Mouse (Mus musculus) lung, embryonic 15.5 days (tissue): ENCODE measurements around the gene Vmn1r220. TPM values are rescaled to one million over a fixed set of nuclear protein-coding genes. Genes with fewer than 3 reads are reported as not detected.
"Not testable (repeated sequence)": the region's sequence is repeated elsewhere in the genome, so short reads cannot be mapped to it uniquely, and the experiment has no call there.

Experiments
- ATAC-seq: fragments of 200-750 bp; cut with Nextera tagmentation; 2 replicates; pipeline ENCODE4 v1.8.0; 2017; ENCODE audit warnings: moderate number of reproducible peaks, borderline replicate concordance; ENCODE audit not compliant: low FRiP score, low TSS enrichment; ENCODE audit errors: extremely low read depth
- H3K27ac ChIP-seq: fragments of 300-500 bp; sonication (generic); 2 replicates; pipeline ENCODE4 v1.5.1; 2015; ENCODE audit warnings: moderate library complexity, mild to moderate bottlenecking, inconsistent platforms
- H3K27me3 ChIP-seq: fragments of 300-500 bp; sonication (generic); 2 replicates; pipeline ENCODE4 v1.6.1; 2015; ENCODE audit warnings: inconsistent platforms
- H3K36me3 ChIP-seq: fragments of 300-500 bp; sonication (generic); 2 replicates; pipeline ENCODE4 v1.6.1; 2015; ENCODE audit warnings: inconsistent platforms
- H3K4me1 ChIP-seq: fragments of 300-500 bp; sonication (generic); 2 replicates; pipeline ENCODE4 v1.6.1; 2015; ENCODE audit warnings: inconsistent platforms
- H3K4me2 ChIP-seq: fragments of 300-500 bp; sonication (generic); 2 replicates; pipeline ENCODE4 v1.6.1; 2015; ENCODE audit warnings: inconsistent platforms, mild to moderate bottlenecking, moderate library complexity
- H3K4me3 ChIP-seq: fragments of 300-500 bp; sonication (generic); 2 replicates; pipeline ENCODE4 v1.5.1; 2015; ENCODE audit warnings: mild to moderate bottlenecking, inconsistent platforms
- H3K9ac ChIP-seq: fragments of 300-500 bp; sonication (generic); 2 replicates; pipeline ENCODE4 v1.6.1; 2015; ENCODE audit warnings: inconsistent platforms
- H3K9me3 ChIP-seq: fragments of 300-500 bp; sonication (generic); 2 replicates; pipeline ENCODE4 v1.6.1; 2016; ENCODE audit warnings: inconsistent platforms
- WGBS: fragments of 180-500 bp; shearing (Covaris S2); methylation state at CpG from one replicate; pipeline ENCODE4 v1.1.7; 2015; 5-methylcytosine and 5-hydroxymethylcytosine counted together
- polyA plus RNA-seq: library from polyadenylated mRNA; unstranded; fragments of >200 nt; fragmentation: Nextera tagmentation; extraction: Ambion mirVana; gene quantifications from 2 replicates; pipeline ENCODE4 v1.2.1, GENCODE M21; 2015

Gene Vmn1r220
- polyA plus RNA-seq, result not detected in 2 replicates

DNA sequence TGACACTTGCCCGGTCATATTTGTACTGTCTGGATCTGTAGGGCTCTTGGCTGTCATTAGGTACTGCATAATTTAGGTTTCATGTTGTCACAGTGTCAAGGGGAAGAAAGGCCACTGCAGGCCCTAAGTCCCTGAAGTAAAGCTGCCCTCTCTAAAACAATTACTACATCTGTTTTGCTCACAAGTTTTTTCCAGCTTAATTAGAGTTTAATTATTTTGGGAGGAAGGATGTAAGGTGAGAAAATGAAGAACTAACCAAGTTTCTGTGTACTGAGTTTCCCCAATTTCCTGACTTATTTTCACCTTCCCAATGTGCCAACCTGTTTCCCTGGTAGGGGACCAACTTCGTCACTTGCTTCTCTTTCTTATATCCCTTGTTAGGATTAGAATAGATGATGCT is at the start of gene Vmn1r220:
Gene Vmn1r220 (minus strand): TSS at position 101 of the 400 bp plus-strand sequence.
- Histone ChIP-seq H3K4me1 (no peaks in the 10 kb centered on the region), H3K4me3 (no peak within 1 kb of the TSS), H3K9me3 (no peaks in the 10 kb centered on the region), H3K27ac (no peak within 1 kb of the TSS), H3K9ac (no peak within 1 kb of the TSS), H3K27me3 (no peaks in the 10 kb centered on the region), H3K36me3 (no peaks in the 10 kb centered on the region), H3K4me2 (no peak within 1 kb of the TSS)
- no peak for ATAC-seq
- WGBS, result 84% methylated on average over 2 of the region's 2 CpGs

DNA sequence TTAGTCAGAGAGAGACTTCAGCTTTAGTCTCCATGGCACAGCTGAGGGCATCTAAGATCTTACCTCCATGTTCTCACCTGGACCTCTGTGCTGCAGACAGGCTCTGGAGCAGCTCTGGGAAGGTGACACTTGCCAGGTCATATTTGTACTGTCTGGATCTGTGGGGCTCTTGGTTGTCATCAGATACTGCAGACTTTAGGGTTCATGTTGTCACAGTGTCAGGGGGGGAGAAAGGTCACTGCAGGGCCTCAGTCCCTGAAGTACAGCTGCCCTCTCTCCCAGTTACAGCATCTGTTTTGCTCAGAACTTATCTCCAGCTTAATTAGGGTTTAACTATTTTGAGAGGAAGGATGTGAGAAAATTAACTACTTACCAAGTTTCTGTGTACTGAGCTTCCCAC is 48.1 kb upstream of the Vmn1r220 start, which contains the start of gene Vmn1r222:
Gene Vmn1r222 (minus strand): TSS at position 101 of the 400 bp plus-strand sequence.
- H3K27ac ChIP-seq, ATAC-seq, H3K4me2 ChIP-seq, H3K27me3 ChIP-seq, H3K4me3 ChIP-seq, H3K9me3 ChIP-seq, H3K4me1 ChIP-seq, H3K36me3 ChIP-seq, H3K9ac ChIP-seq: not testable (repeated sequence)

DNA sequence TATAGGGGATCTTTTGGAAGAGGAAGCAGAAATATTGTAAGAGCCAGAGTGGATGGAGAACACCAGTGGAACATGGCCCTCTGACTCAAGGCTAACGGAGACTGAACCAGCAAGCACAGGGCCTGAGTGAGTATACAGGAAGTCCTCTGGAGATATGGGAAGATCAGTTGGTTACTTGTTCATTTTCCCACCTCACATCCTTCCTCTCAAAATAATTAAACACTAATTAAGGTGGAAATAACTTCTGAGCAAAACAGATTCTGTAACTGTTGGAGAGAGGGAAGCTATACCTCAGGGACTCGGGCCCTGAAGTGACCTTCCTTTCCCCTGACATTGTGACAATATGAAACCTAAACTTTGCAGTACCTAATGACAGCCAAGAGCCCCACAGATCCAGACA is 26.1 kb upstream of the Vmn1r220 start, which contains the start of gene Vmn1r221:
Gene Vmn1r221 (plus strand): TSS at position 301 of the 400 bp plus-strand sequence.
- not testable (repeated sequence) for H3K9me3 ChIP-seq, H3K9ac ChIP-seq, ATAC-seq, H3K4me1 ChIP-seq, H3K36me3 ChIP-seq, H3K27me3 ChIP-seq, H3K27ac ChIP-seq, H3K4me3 ChIP-seq, H3K4me2 ChIP-seq
- WGBS, result 80% methylated on average over 2 of the region's 2 CpGs

DNA sequence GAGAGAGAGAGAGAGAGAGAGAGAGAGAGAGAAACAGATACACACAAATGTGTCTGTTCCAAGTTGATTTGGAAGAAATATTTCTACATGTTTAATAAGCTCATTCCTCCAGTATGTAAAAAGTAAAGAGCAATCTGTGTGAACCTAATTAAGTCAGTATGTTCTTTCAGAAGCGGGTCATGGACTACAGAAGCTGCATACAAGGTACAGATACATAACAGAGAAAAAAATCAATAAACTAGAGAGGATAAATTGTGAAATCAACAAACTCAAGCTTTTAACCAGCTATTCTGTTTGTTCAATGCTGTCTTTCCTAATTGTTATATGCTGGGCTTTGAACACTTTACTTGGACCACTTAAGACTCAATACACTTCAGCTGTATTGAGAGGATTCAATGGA is 16.1 kb upstream of the Vmn1r220 start:
- not testable (repeated sequence) for H3K4me2 ChIP-seq, H3K4me3 ChIP-seq, H3K9me3 ChIP-seq, H3K27ac ChIP-seq, ATAC-seq, H3K9ac ChIP-seq, H3K36me3 ChIP-seq, H3K27me3 ChIP-seq, H3K4me1 ChIP-seq
- 68% methylated on average over 1 of the region's 1 CpGs for WGBS

DNA sequence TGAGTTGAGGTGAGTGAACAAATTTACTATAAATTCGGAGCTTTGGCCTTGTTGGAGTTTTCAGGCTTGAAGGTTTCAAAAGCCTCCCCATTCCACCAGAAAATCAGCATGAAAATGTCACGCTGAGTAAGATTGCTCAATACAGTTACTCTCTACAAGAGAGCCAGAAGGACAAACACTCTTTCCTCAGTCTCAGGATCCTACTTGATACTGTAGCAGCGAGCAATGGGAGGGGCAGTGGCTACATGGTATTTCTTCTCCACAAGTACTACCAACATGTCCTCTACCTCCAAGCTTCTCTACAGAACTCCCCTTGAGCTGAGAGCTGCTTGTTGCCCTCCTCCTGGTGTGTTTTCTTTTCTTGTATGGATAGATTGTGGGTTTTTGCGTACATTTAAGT is 21.3 kb downstream of the Vmn1r220 start:
- not testable (repeated sequence) for H3K4me2 ChIP-seq, H3K9ac ChIP-seq, H3K27ac ChIP-seq, H3K9me3 ChIP-seq, H3K4me1 ChIP-seq, H3K27me3 ChIP-seq, H3K36me3 ChIP-seq, H3K4me3 ChIP-seq, ATAC-seq
- 67% methylated on average over 4 of the region's 4 CpGs for WGBS

DNA sequence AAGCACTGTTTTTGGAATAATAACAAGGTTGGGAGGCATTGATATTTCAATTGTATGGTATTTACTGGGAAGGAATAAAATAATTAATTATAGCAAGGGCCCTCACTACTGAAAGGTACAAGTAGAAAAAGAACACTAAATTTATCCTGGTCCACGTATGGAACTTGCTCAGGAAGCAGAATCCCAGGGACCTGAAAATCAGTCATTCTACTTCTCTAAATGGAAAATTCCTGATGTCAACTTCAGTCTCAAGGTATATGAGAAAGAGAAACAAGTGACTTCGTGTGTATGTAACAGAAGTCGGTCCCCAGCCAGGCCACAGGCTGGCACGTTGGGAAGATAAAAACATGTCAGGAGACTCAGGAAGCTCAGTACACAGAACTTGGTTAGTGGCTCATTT is 28.8 kb downstream of the Vmn1r220 start, which contains the start of gene Vmn1r219:
Gene Vmn1r219 (plus strand): TSS at position 301 of the 400 bp plus-strand sequence.
- Histone ChIP-seq H3K9ac (no peak within 1 kb of the TSS), H3K4me2 (no peak within 1 kb of the TSS), H3K9me3 (no peaks in the 10 kb centered on the region), H3K36me3 (no peaks in the 10 kb centered on the region), H3K27me3 (no peaks in the 10 kb centered on the region), H3K4me3 (no peak within 1 kb of the TSS), H3K27ac (no peak within 1 kb of the TSS), H3K4me1 (no peaks in the 10 kb centered on the region)
- ATAC-seq, result no peak
- 62% methylated on average over 4 of the region's 4 CpGs for WGBS

DNA sequence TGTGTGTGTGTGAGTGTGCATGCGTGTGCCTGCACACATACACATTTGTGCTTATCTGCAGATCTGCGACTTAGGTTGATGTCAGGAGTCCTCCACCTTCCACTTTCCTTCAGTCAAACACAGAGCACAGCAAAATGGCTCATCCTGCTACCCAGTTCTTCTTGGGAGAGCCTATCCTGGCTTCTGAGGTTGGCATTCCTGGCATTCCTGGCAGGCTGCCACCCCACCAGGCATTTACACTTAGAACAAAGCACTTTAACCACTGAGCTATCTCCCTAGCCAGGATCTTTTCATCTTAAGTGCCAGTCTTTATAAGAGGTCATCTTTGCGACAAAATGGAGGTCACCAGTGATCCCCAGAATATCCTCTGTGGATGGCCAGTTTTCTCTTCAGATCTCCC is 29.9 kb downstream of the Vmn1r220 start:
- WGBS, result 70% methylated on average over 2 of the region's 3 CpGs
- Histone ChIP-seq H3K9ac (no peak overlapping the region), H3K27me3 (no peaks in the 10 kb centered on the region), H3K9me3 (no peaks in the 10 kb centered on the region), H3K4me3 (no peak overlapping the region), H3K4me2 (no peak overlapping the region), H3K36me3 (no peaks in the 10 kb centered on the region), H3K27ac (no peak overlapping the region), H3K4me1 (no peaks in the 10 kb centered on the region)
- ATAC-seq, result no peak

DNA sequence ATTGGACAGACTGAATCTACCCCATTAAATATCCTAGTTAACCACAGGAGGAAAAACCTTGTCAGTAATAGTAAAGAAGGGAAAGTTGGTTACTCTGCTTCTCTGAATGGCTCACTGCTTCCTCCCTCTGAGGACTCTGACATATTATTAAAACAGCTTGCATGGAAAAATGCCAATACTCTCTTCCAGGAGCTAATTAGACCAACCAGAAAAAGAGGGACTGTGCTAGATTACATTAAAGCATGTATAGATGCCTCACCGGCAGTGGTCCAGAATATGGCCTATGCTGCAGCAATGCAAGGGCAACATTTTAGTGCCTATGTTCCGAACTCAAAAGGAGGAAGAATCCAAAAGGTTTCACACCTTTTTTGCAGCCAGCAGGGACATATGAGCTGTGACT is 48.9 kb downstream of the Vmn1r220 start:
- H3K9ac ChIP-seq, result no peak overlapping the region
- H3K4me3 ChIP-seq, result no peak overlapping the region
- WGBS, result 74% methylated on average over 2 of the region's 2 CpGs
- no peaks in the 10 kb centered on the region for H3K9me3 ChIP-seq
- H3K27ac ChIP-seq, result no peak overlapping the region
- no peaks in the 10 kb centered on the region for H3K27me3 ChIP-seq
- no peaks in the 10 kb centered on the region for H3K4me1 ChIP-seq
- no peaks in the 10 kb centered on the region for H3K36me3 ChIP-seq
- H3K4me2 ChIP-seq, result no peak overlapping the region
- no peak for ATAC-seq

DNA sequence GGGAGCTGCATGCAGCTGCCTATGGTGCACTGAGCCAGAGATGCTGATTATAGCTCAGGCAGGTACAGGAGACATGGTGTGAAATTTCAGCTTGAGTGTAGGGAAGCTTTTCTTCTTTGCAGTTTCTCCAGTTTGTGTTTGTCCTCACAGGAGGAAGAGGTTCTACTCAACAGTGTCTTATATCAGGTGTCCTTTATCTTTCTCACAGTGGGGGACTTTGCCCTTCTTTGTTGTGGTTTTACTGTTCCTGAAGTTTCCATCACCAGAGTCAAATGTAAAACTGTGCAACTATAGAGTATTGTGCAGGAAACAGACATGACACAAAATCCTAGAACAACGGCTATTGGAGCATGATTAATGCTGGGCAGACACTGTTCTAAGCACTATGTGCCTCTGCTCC is 54.3 kb downstream of the Vmn1r220 start:
- 87% methylated on average over 1 of the region's 1 CpGs for WGBS
- H3K4me1 ChIP-seq, result no peaks in the 10 kb centered on the region
- H3K9me3 ChIP-seq, result no peaks in the 10 kb centered on the region
- no peak for ATAC-seq
- H3K9ac ChIP-seq, result no peak overlapping the region
- H3K36me3 ChIP-seq, result no peaks in the 10 kb centered on the region
- no peaks in the 10 kb centered on the region for H3K27me3 ChIP-seq
- H3K4me2 ChIP-seq, result no peak overlapping the region
- H3K27ac ChIP-seq, result no peak overlapping the region
- H3K4me3 ChIP-seq, result no peak overlapping the region

DNA sequence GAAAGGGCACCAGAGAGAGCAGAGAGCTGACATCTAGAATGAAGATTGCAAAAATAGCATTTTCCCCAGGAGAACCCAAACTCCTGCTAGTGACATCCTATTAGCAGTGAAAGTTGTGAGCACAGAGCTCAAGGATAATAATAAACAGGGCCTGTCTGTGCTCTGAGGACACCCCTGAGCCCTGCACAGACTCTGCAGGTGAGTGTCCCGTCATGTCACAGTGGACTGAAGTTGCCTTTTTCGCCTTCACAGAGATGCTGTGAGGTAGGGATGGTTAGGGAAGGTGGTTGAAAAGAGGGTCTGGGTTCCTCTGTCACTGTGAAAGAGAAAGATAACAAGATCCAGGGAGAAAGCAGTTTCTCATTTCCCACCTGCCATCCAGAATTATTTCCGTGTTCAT is 54.7 kb downstream of the Vmn1r220 start, which contains the start of gene Vmn1r218:
Gene Vmn1r218 (plus strand): TSS at position 57 of the 400 bp plus-strand sequence.
- Histone ChIP-seq H3K4me2 (no peak within 1 kb of the TSS), H3K4me1 (no peaks in the 10 kb centered on the region), H3K4me3 (no peak within 1 kb of the TSS), H3K27ac (no peak within 1 kb of the TSS), H3K9ac (no peak within 1 kb of the TSS), H3K9me3 (no peaks in the 10 kb centered on the region), H3K36me3 (no peaks in the 10 kb centered on the region), H3K27me3 (no peaks in the 10 kb centered on the region)
- WGBS, result 63% methylated on average over 3 of the region's 3 CpGs
- no peak for ATAC-seq

Other genes starting within 250 kb of the Vmn1r220 start
- not detected in 2 replicates for gene Vmn1r213, start 180.3 kb downstream of the Vmn1r220 start, polyA plus RNA-seq
- not detected in 2 replicates for gene Vmn1r214, start 157.6 kb downstream of the Vmn1r220 start, polyA plus RNA-seq
- gene Vmn1r215, start 120.0 kb downstream of the Vmn1r220 start, polyA plus RNA-seq, result not detected in 2 replicates
- gene Vmn1r217, start 69.7 kb downstream of the Vmn1r220 start, polyA plus RNA-seq, result not detected in 2 replicates
- gene Vmn1r218, start 54.8 kb downstream of the Vmn1r220 start, polyA plus RNA-seq, result not detected in 2 replicates
- gene Vmn1r219, start 28.7 kb downstream of the Vmn1r220 start, polyA plus RNA-seq, result 0.02 TPM in 1 of 2 replicates, not detected in the other
- gene Vmn1r221, start 26.2 kb upstream of the Vmn1r220 start, polyA plus RNA-seq, result not detected in 2 replicates
- not detected in 2 replicates for gene Vmn1r222, start 48.0 kb upstream of the Vmn1r220 start, polyA plus RNA-seq
- not detected in 2 replicates for gene Vmn1r223, start 59.2 kb upstream of the Vmn1r220 start, polyA plus RNA-seq
- 51.9 and 53.3 TPM in 2 replicates for gene Zfp322a, start 181.2 kb upstream of the Vmn1r220 start, polyA plus RNA-seq
- gene Abt1, start 235.9 kb upstream of the Vmn1r220 start, polyA plus RNA-seq, result 13.6 and 14.2 TPM in 2 replicates